Mouse (Mus musculus): Measurements from ENCODE around the gene Xkr8. TPM values are rescaled to one million over a fixed set of nuclear protein-coding genes. Genes with fewer than 3 reads are reported as not detected.

The Xkr8 gene
- polyA plus RNA-seq, 1 experiment from 2014 or later: 5.4 TPM

GRCm38 (mm10) chr4:132733071-132733770, 875 bp upstream of the Xkr8 start:
- peaks cover 9% of the 10 kb centered on the region for H3K4me1 ChIP-seq
- no peaks in the 10 kb centered on the region for H3K36me3 ChIP-seq (replicated peaks)
- ATAC-seq (replicated peaks): no peak
- no peak overlapping the region for H3K4me2 ChIP-seq
- H3K4me3 ChIP-seq: no peak overlapping the region
- H3K9me3 ChIP-seq: no peaks in the 10 kb centered on the region
- H3K27ac ChIP-seq: no peak overlapping the region
- WGBS: 94% methylated on average over 25 of the region's 25 CpGs
- no peak overlapping the region for H3K9ac ChIP-seq
- H3K27me3 ChIP-seq (replicated peaks): no peaks in the 10 kb centered on the region

DNA sequence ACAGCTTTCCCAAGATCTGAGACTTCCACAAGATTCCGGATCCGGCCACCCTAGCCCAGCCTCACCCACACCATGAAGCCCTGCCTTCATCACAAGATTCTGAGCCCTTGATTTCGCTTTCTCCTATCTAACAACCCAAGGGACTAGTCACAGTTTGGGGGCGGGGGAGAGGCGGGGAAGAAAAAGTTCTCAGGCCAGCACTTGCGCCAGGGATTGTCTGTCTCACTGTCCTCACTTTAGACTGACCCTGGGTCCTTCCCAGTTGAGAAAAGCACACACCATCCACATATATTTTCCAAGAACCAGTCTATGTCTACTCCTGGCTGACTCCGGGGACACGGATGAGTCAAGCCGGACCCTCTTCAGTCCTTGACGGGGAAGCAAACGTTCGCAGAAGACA, 730 bp downstream of the Xkr8 start:
- H3K4me1 ChIP-seq: peaks cover 9% of the 10 kb centered on the region
- WGBS: 55% methylated on average over 12 of the region's 12 CpGs
- H3K4me3 ChIP-seq: peak overlapping the region; percentile 59
- H3K36me3 ChIP-seq (replicated peaks): 0 out of 2 replicates have a peak, but pooled peaks cover 6% of the 10 kb centered on the region
- H3K9me3 ChIP-seq: no peaks in the 10 kb centered on the region
- peak overlapping the region; percentile 86 for H3K4me2 ChIP-seq
- ATAC-seq (replicated peaks): no peak
- peak overlapping the region; percentile 67 for H3K9ac ChIP-seq
- no peaks in the 10 kb centered on the region for H3K27me3 ChIP-seq (replicated peaks)
- H3K27ac ChIP-seq: 0 out of 2 replicates have a peak overlapping the region, but pooled peaks have one; percentile 45

GRCm38 (mm10) chr4:132728233-132728632, 4.1 kb downstream of the Xkr8 start:
- no peaks in the 10 kb centered on the region for H3K27me3 ChIP-seq (replicated peaks)
- no peak overlapping the region for H3K27ac ChIP-seq
- H3K4me2 ChIP-seq: no peak overlapping the region
- H3K4me1 ChIP-seq: peaks cover 9% of the 10 kb centered on the region
- WGBS: 91% methylated on average over 8 of the region's 8 CpGs
- 0 out of 2 replicates have a peak, but pooled peaks cover 8% of the 10 kb centered on the region for H3K36me3 ChIP-seq (replicated peaks)
- H3K9ac ChIP-seq: no peak overlapping the region
- no peaks in the 10 kb centered on the region for H3K9me3 ChIP-seq
- no peak overlapping the region for H3K4me3 ChIP-seq
- ATAC-seq (replicated peaks): no peak

DNA sequence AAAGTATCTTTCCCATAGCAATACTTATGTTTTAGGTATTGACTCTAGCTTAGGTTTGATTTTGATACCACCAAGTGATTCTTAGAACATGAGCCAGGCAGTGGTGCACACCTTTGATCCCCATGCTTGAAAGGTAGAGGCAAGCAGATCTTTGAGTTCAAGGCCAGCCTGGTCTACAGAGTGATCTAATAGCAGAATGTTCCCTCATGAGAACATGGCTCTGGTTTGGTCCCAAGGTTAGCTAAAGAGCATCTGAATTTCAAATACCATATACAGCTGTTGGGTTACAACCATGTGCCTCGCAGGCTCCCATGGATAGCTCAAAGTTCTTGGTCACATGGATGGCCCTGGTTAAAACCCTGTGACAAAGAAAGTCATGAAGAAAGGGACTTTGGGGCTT, 14.1 kb downstream of the Xkr8 start:
- H3K9me3 ChIP-seq: no peaks in the 10 kb centered on the region
- H3K9ac ChIP-seq: no peak overlapping the region
- H3K4me1 ChIP-seq: no peaks in the 10 kb centered on the region
- H3K4me3 ChIP-seq: no peak overlapping the region
- H3K27me3 ChIP-seq (replicated peaks): no peaks in the 10 kb centered on the region
- WGBS: 98% methylated on average over 1 of the region's 1 CpGs
- ATAC-seq (replicated peaks): no peak
- H3K4me2 ChIP-seq: no peak overlapping the region
- H3K36me3 ChIP-seq (replicated peaks): peaks cover 29% of the 10 kb centered on the region; the same call in 1 of the 2 replicates
- no peak overlapping the region for H3K27ac ChIP-seq

DNA sequence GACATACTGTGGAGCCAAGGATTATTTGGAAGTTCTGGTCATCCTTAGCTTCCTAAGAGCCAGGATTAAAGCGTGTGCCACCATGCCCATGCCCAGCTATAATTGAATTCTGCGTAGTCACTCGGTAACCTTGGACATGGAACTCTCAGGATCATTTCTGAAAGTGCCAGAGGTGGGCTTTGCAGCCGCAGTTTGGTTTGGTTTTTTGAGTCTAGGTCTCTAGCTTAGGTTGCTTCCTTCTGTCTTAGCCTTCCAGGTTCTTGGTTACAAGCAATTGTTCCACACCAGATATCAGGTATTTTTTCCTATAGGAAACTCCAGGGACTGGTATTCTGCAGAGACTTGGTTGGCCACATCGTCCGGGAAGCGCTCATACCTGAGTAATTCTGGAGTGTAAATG, 19.2 kb downstream of the Xkr8 start:
- Histone ChIP-seq H3K36me3 (replicated peaks) (peaks cover 46% of the 10 kb centered on the region), H3K4me1 (no peaks in the 10 kb centered on the region), H3K27ac (no peak overlapping the region), H3K4me3 (no peak overlapping the region), H3K9me3 (no peaks in the 10 kb centered on the region), H3K27me3 (replicated peaks) (no peaks in the 10 kb centered on the region), H3K9ac (no peak overlapping the region), H3K4me2 (no peak overlapping the region)
- WGBS: 95% methylated on average over 7 of the region's 7 CpGs
- no peak for ATAC-seq (replicated peaks)

DNA sequence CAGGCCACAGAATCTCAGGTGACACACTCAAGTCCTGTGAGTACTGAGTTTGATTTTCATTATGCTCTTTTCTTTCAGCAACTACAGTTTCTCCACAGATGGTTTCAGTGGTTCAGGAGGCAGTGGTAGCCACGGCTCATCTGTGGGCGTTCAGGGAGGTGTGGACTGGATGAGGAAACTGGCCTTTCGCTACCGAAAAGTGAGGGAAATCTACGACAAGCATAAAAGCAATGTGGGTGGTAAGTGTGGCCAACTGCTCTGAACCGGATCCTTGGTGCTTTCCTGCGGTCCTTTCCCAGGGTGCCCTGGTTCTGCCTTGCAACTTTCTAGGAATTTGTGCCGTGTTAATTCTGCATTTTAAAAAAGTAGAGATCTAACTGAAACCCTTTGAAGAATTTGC, 25.5 kb downstream of the Xkr8 start:
- Histone ChIP-seq H3K9ac (no peak overlapping the region), H3K4me2 (no peak overlapping the region), H3K4me3 (no peak overlapping the region), H3K27ac (no peak overlapping the region), H3K27me3 (replicated peaks) (no peaks in the 10 kb centered on the region), H3K36me3 (replicated peaks) (peaks cover 61% of the 10 kb centered on the region), H3K4me1 (no peaks in the 10 kb centered on the region), H3K9me3 (no peaks in the 10 kb centered on the region)
- WGBS: 96% methylated on average over 8 of the region's 8 CpGs
- ATAC-seq (replicated peaks): no peak

- no peak for ATAC-seq (replicated peaks)
- Histone ChIP-seq H3K4me3 (no peak overlapping the region), H3K4me2 (no peak overlapping the region), H3K27me3 (replicated peaks) (no peaks in the 10 kb centered on the region), H3K9me3 (no peaks in the 10 kb centered on the region), H3K27ac (no peak overlapping the region), H3K9ac (no peak overlapping the region), H3K4me1 (no peaks in the 10 kb centered on the region), H3K36me3 (replicated peaks) (peaks cover 37% of the 10 kb centered on the region)
- WGBS: 95% methylated on average over 5 of the region's 5 CpGs
These were observed 30.3 kb downstream of the Xkr8 start for GRCm38 (mm10) chr4:132702076-132702475.

GRCm38 (mm10) chr4:132693366-132693765, 39.0 kb downstream of the Xkr8 start:
- no peak for ATAC-seq (replicated peaks)
- no peak overlapping the region for H3K27ac ChIP-seq
- WGBS: 90% methylated on average over 3 of the region's 3 CpGs
- no peak overlapping the region for H3K9ac ChIP-seq
- H3K4me3 ChIP-seq: no peak overlapping the region
- H3K36me3 ChIP-seq (replicated peaks): peaks cover 5% of the 10 kb centered on the region; the same call in 1 of the 2 replicates
- no peaks in the 10 kb centered on the region for H3K9me3 ChIP-seq
- H3K4me2 ChIP-seq: no peak overlapping the region
- no peaks in the 10 kb centered on the region for H3K4me1 ChIP-seq
- H3K27me3 ChIP-seq (replicated peaks): no peaks in the 10 kb centered on the region

GRCm38 (mm10) chr4:132689634-132690033, 42.7 kb downstream of the Xkr8 start:
- H3K27ac ChIP-seq: no peak overlapping the region
- H3K4me1 ChIP-seq: no peaks in the 10 kb centered on the region
- no peak overlapping the region for H3K4me3 ChIP-seq
- ATAC-seq (replicated peaks): no peak
- H3K36me3 ChIP-seq (replicated peaks): peaks cover 3% of the 10 kb centered on the region; the same call in 1 of the 2 replicates
- H3K4me2 ChIP-seq: no peak overlapping the region
- 85% methylated on average over 2 of the region's 2 CpGs for WGBS
- H3K9me3 ChIP-seq: no peaks in the 10 kb centered on the region
- no peak overlapping the region for H3K9ac ChIP-seq
- no peaks in the 10 kb centered on the region for H3K27me3 ChIP-seq (replicated peaks)

GRCm38 (mm10) chr4:132676771-132677539, 55.4 kb downstream of the Xkr8 start:
- Histone ChIP-seq H3K36me3 (replicated peaks) (peaks cover 23% of the 10 kb centered on the region; the same call in 1 of the 2 replicates), H3K4me1 (no peaks in the 10 kb centered on the region)
- 91% methylated on average over 7 of the region's 7 CpGs for WGBS

More at GRCm38 (mm10) chr4:132676771-132677539, 55.4 kb downstream of the Xkr8 start:
- Histone ChIP-seq H3K9ac (no peak overlapping the region), H3K9me3 (no peaks in the 10 kb centered on the region), H3K27me3 (replicated peaks) (no peaks in the 10 kb centered on the region), H3K4me2 (no peak overlapping the region), H3K27ac (no peak overlapping the region), H3K4me3 (no peak overlapping the region)
- no peak for ATAC-seq (replicated peaks)
